Mouse (Mus musculus): ENCODE data around the gene Rai1.

Gene Rai1

GRCm38 (mm10) chr11:60164450-60164849 is 59.6 kb downstream of the Rai1 start:
- DNase-seq: no peak

GRCm38 (mm10) chr11:60165076-60165475 is 60.3 kb downstream of the Rai1 start:
- no peak for DNase-seq

GRCm38 (mm10) chr11:60168780-60169179 is 64.0 kb downstream of the Rai1 start:
- DNase-seq: no peak

GRCm38 (mm10) chr11:60172074-60172473 is 67.3 kb downstream of the Rai1 start:
- no peak for DNase-seq

- DNase-seq: no peak
These were observed 68.9 kb downstream of the Rai1 start for GRCm38 (mm10) chr11:60173606-60174184.

- peak; percentile 84 for DNase-seq
These were observed 70.8 kb downstream of the Rai1 start for GRCm38 (mm10) chr11:60175371-60176181.

GRCm38 (mm10) chr11:60176182-60176974 is 71.6 kb downstream of the Rai1 start:
- peak; percentile 74 for DNase-seq

GRCm38 (mm10) chr11:60176975-60177657 is 72.3 kb downstream of the Rai1 start:
- DNase-seq: peak; percentile 64

GRCm38 (mm10) chr11:60178005-60178404 is 73.2 kb downstream of the Rai1 start:
- DNase-seq: no peak

- no peak for DNase-seq
These were observed 73.7 kb downstream of the Rai1 start for GRCm38 (mm10) chr11:60178506-60178905.

GRCm38 (mm10) chr11:60182116-60182670 is 77.4 kb downstream of the Rai1 start:
- no peak for DNase-seq

GRCm38 (mm10) chr11:60182741-60183140 is 77.9 kb downstream of the Rai1 start:
- no peak for DNase-seq

GRCm38 (mm10) chr11:60184346-60185325 is 79.8 kb downstream of the Rai1 start:
- DNase-seq: peak; percentile 60

- no peak for DNase-seq
These were observed 80.8 kb downstream of the Rai1 start for GRCm38 (mm10) chr11:60185396-60186231.

- no peak for DNase-seq
These were observed 82.3 kb downstream of the Rai1 start for GRCm38 (mm10) chr11:60187070-60187469.

- no peak for DNase-seq
These were observed 83.6 kb downstream of the Rai1 start for GRCm38 (mm10) chr11:60188275-60188853.

GRCm38 (mm10) chr11:60189501-60190040 is 84.8 kb downstream of the Rai1 start:
- no peak for DNase-seq

- no peak for DNase-seq
These were observed 85.3 kb downstream of the Rai1 start for GRCm38 (mm10) chr11:60190055-60190641.

GRCm38 (mm10) chr11:60192534-60192933 is 87.7 kb downstream of the Rai1 start:
- DNase-seq: no peak

Measured in right cerebral cortex, postnatal 25 days (tissue).